Mouse (Mus musculus): ENCODE measurements around the gene Fgfr2.

- TF ChIP-seq CTCF (conservative IDR thresholded peaks at IDR 0.05; ENCODE audit: low read length) (no peak), POU5F1 (IDR thresholded peaks at IDR 0.05; ENCODE audit: borderline replicate concordance, low read length) (no peak)
Measured at GRCm38 (mm10) chr7:131897282-131897681, 1225.9 kb downstream of the Fgfr2 start.

Data from E14TG2a.4 (cell line).